Mouse (Mus musculus) hematopoietic stem cell, adult 5-6 weeks (primary cell): ENCODE measurements around the gene Mrps24. TPM values are rescaled to one million over a fixed set of nuclear protein-coding genes. Genes with fewer than 3 reads are reported as not detected.

ENCODE experiments used
- ATAC-seq, 2 experiments: fragments of 125-278 bp in 1 of 2; replicated peaks in 1 of 2; 2 replicates each; pipeline ENCODE4 v1.8.0; 2016 to 2017; ENCODE audit warnings: inconsistent platforms in 2 of 2, mild to moderate bottlenecking in 2 of 2, moderate number of reproducible peaks in 2 of 2, low read depth in 1 of 2, moderate TSS enrichment in 1 of 2; ENCODE audit not compliant: low FRiP score in 2 of 2, poor library complexity in 2 of 2, severe bottlenecking in 2 of 2, insufficient read depth in 1 of 2, low TSS enrichment in 1 of 2
- total RNA-seq: library from RNA; stranded (forward); fragments of 172-1452, 232-1000 nt; gene quantifications from 2 replicates; pipeline ENCODE4 v1.2.3, GENCODE M21; 2017

The Mrps24 gene
- total RNA-seq, 1 experiment from 2014 or later, result 39.4 TPM

GRCm38 (mm10) chr11:5715179-5715578, 301 bp downstream of the Mrps24 start:
- ATAC-seq, result no peak

DNA sequence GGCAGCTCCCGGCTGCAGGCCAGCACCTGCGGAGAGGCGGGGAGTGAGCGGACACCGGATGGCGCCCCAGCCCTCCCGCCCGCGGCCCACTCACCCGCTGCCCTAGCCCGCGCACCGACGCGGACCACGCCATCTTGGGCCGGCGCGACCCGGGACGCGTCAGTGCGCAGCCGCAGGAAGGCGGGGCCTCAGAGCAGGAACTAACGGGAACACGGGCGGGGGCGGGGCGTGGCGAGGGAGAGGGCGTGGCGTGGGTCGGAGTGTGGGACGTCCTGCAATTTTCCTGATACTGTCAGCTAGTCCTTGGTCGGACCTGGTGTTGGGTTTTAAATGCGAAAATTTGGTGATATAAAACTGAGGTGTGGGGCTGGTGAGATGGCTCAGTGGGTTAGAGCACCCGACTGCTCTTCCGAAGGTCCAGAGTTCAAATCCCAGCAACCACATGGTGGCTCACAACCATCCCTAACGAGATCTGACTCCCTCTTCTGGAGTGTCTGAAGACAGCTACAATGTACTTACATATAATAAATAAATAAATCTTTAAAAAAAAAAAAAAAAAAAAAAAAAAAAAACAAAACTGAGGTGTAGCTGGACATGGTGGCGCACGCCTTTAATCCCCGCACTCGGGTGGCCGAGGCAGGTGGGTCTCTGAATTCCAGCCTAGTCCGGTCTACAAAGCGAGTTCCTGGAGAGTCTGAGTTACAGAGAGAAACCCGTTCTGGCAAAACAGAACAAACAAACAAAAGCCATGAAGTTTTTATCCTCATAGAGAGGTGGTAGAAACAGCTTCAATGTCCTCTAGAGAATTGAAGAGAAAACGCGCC, 7.7 kb downstream of the Mrps24 start:
- peak; percentile 88 to 91 for ATAC-seq

DNA sequence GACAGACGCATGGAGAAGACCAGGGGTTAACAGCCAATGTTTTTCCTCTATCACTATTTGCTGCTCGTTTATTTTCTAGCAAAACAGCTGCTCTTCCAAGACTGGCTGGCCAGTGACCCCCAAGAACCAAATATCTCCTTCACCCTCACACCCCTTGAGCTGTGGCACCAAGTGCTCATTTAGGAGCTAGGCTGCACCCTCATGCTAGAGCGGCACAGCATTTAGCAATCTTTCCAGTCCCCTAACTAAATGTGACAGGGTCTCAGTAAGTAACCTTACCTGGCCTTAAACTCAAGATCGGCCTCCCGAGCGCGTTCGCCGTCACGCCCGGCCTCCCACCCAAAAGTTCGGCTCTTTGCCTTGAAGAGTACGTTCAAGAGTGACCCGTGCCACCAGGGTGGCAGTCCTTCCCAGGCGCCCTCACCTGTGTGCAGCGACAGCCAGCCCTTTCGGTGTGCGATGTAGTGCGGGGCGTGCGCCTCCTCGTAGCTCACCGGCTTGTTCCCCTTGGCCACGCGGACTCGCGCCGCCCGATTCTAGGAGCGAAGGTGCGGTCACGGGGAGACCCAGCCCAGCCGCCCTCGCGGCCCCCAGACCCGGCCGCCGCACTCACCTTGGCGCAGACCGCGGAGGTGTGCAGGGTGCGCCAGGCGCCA, 8.5 kb downstream of the Mrps24 start:
- ATAC-seq, result peak in 1 of 2 experiments; percentile 38; a peak in 2 of 4 replicates

- ATAC-seq, result no peak
Measured at GRCm38 (mm10) chr11:5705972-5706371, 9.5 kb downstream of the Mrps24 start.

GRCm38 (mm10) chr11:5703341-5703740, 12.1 kb downstream of the Mrps24 start:
- ATAC-seq, result no peak

- ATAC-seq, result no peak
Measured at GRCm38 (mm10) chr11:5702957-5703332, 12.5 kb downstream of the Mrps24 start.

DNA sequence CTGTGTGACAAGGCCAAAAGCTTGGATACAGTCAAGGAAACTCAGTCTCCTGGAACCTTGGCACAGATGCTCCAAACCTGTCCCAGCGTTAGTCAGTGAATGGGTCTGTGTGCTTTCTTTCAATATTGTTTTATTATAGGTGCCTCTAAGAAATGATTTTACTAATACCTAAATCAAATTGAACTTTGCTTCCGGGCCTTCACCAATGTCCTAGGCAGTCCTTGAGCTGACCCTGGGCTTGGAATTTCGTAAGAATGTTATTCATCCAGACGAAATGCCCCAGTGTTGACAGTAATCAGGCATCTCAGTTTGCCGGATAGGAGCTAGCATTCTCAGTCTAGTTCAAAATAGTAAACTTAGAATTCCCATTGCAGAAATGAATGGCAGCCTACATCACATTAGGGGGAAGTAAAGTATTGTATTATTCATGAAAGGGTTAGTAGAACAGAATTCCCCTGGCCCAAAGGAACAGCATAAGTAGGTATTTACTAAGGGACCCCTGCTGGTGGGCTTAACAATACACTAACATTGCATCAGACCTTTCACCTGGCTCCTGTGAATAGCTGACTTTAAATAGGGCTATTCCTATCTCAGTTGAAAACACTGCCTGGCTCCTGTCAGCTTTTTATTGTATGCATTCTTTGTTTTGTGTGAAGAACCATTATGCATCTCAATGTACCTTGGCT, 13.1 kb downstream of the Mrps24 start:
- no peak for ATAC-seq

GRCm38 (mm10) chr11:5701821-5702220, 13.7 kb downstream of the Mrps24 start:
- no peak for ATAC-seq

DNA sequence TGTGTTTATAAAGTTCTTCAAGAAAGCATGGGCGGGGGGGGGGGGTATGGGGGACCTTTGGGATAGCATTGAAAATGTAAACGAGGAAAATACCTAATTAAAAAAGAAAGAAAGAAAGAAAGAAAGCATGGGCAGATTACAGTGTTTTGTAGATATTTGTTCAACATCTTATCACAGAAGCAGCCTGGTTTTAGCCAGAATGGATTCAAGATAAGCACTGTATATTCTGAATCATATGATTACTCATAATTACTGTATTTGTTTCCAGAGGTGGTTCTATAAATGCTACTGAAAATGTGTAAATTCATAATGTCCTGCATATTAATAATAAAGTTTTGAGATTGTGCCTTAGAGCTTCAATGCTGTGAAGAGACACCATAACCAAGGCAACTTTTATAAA, 14.2 kb downstream of the Mrps24 start:
- ATAC-seq, result no peak

DNA sequence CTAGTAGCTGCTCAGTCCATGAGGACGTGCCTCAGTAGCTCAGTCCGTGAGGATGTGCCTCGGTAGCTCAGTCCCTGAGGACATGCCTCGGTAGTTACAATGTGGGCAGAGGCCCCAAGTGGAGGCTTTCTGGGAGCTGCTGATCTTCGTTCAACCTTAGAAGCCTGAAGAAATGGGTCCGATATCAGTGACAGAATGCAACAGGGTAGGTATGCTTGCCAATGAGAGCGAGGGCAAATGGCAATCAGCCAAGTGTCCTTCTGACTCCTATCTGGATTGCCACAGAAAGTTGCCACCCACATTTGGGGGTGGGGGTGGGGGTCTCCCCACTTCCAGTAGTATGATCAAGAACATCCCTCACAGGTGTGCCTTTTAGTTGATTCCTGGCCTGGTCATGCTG, 14.7 kb downstream of the Mrps24 start:
- ATAC-seq, result no peak

GRCm38 (mm10) chr11:5691775-5692174, 23.7 kb downstream of the Mrps24 start:
- no peak for ATAC-seq

DNA sequence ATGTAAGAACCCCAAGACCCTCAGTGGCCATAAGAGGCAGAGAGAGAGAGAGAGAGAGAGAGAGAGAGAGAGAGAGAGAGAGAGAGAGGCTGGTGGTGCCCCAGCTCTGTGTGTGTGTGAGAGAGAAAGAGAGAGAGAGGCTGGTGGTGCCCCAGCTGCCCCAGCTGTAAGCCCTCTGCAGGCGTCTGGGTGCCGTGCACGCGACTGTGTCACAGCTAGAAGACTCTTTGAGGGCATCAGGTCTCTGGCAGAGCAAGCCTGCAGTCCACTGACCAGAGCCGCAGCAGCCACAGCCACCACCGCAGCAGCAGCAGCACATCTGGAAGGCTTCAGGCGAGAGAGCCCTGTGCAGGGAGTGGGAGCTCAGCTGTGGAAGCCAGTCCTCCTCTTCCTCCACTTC, 31.2 kb downstream of the Mrps24 start:
- no peak for ATAC-seq

DNA sequence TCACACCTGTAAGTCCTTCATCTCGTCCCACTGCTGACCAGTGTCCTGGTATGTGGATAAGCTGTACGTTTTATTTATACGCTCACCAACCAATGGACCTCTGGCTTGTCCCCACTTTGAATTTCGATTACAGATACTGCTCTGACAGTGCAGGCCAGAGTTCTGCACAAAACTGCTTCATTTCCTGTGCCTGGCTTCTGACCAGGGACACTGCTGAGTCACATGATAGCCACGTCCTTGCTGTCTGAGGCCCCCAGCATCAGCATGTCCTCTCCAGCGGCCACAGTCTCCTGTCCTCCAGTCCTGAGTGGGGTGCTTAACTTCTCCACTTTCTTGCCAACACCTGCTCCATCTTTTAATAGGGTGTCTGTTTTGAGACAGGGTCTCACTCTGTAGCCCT, 32.9 kb downstream of the Mrps24 start:
- no peak for ATAC-seq

Other genes starting within 250 kb of the Mrps24 start
- 98.8 and 100 TPM in 2 replicates for gene Xbp1, start 195.0 kb downstream of the Mrps24 start, total RNA-seq
- gene Ccdc117, start 173.5 kb downstream of the Mrps24 start, total RNA-seq, result 39.0 and 49.0 TPM in 2 replicates
- gene Ankrd36, start 146.0 kb downstream of the Mrps24 start, total RNA-seq, result not detected in 2 replicates
- gene Urgcp, start 46.7 kb upstream of the Mrps24 start, total RNA-seq, result 8.0 and 9.1 TPM in 2 replicates
- gene Dbnl, start 72.8 kb upstream of the Mrps24 start, total RNA-seq, result 71.7 and 93.2 TPM in 2 replicates
- 1.2 TPM in 1 of 2 replicates, not detected in the other for gene Pgam2, start 88.1 kb upstream of the Mrps24 start, total RNA-seq
- 1.4 and 5.1 TPM in 2 replicates for gene Polm, start 122.3 kb upstream of the Mrps24 start, total RNA-seq
- 0.25 and 0.65 TPM in 2 replicates for gene Aebp1, start 146.3 kb upstream of the Mrps24 start, total RNA-seq
- gene Pold2, start 162.6 kb upstream of the Mrps24 start, total RNA-seq, result 39.9 and 55.8 TPM in 2 replicates
- not detected in 2 replicates for gene Myl7, start 183.1 kb upstream of the Mrps24 start, total RNA-seq
- gene Gck, start 234.4 kb upstream of the Mrps24 start, total RNA-seq, result not detected in 2 replicates
- 34.5 and 39.9 TPM in 2 replicates for gene Ykt6, start 240.0 kb upstream of the Mrps24 start, total RNA-seq